Mouse (Mus musculus): ENCODE results near the gene Zic2. TPM values are rescaled to one million over a fixed set of nuclear protein-coding genes. Genes with fewer than 3 reads are reported as not detected.

Gene Zic2
- not detected for polyA plus RNA-seq (2014; fragmentation: Illumina TruSeq; extraction: RNeasy Lipid Tissue Mini Kit (QIAGEN cat#74804); ENCODE audit: low read depth, low replicate concordance)

DNA sequence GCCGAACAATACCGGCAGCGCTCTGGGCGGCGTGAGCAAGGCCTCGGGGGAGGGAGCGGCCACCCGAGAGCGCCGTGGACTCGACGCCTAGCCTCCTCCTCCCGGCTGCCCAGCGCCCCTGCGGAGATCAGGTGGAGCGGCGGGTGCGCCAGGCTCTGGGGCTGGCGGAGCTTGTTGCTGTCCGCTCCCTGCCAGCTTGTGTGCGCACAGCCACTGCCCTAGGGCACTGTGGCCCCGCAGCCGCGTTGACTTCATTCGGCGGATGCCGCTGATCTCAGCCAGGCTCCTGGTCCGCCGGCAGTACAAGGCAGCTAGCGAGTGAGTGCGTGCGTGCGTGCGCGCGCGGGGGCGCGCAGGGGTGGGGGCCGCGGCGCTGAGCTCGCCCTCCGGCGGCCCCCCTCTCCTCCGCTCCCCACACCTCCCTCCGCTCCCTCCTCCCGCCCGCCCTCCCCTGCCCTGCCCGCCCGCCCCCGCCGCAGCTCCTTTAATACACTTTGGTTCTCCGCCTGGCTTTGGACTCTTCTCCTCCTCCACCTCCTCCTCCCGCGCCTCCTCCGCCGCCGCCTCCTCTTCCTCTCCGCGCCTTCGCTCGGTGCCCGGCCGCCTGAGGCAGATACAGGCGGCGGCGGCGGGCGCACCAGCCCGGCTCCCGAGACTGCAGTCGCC lies at the start of gene Zic2:
Gene Zic2 (plus strand): TSS at position 545 of the 666 bp plus-strand sequence.

DNA sequence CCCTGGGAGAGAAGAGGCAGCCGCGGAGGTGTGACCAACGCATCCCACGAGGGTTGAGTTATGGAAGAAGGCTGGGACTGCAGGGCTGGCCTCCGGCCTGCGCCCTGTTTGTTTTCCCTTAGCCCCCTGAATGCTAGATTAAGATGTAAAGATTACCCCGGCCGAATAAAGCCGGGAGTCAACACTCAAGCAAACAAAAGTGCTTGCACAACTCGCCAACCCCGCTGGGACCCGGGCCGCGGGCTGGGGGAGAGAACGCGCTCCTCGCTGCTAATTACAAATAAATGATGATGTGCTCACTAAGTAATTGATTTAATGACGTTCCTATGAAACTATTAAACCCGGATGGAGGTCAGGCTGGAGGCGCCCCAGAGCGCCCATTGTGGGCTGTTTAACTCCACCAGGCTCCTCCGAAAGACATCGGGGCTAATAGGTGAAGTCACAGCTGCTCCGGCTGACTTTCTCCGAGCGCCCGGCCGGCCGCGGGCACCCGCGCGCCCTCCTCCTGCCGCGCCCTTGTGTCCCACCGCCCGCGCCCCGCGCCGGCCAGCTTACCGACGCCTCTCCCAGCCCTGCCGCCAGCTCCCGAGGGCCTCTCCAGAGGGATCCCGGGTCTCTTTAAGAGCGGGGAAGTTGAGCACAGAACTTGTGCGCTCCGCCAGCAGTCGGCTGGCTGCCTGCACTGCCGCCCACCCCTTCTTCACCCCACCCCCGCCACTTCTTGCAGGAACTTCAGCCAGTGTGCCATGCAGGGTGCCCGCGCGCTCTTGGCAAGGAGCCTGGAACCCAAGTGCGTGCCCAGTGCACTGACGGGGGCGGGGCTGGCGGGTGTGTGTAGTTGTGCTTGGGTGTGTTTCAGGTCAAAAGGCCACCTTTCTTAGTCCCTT lies 24.5 kb upstream of the Zic2 start, which contains the start of gene Gm5089:
Gene Gm5089 (minus strand): TSS at position 620 of the 887 bp plus-strand sequence.

DNA sequence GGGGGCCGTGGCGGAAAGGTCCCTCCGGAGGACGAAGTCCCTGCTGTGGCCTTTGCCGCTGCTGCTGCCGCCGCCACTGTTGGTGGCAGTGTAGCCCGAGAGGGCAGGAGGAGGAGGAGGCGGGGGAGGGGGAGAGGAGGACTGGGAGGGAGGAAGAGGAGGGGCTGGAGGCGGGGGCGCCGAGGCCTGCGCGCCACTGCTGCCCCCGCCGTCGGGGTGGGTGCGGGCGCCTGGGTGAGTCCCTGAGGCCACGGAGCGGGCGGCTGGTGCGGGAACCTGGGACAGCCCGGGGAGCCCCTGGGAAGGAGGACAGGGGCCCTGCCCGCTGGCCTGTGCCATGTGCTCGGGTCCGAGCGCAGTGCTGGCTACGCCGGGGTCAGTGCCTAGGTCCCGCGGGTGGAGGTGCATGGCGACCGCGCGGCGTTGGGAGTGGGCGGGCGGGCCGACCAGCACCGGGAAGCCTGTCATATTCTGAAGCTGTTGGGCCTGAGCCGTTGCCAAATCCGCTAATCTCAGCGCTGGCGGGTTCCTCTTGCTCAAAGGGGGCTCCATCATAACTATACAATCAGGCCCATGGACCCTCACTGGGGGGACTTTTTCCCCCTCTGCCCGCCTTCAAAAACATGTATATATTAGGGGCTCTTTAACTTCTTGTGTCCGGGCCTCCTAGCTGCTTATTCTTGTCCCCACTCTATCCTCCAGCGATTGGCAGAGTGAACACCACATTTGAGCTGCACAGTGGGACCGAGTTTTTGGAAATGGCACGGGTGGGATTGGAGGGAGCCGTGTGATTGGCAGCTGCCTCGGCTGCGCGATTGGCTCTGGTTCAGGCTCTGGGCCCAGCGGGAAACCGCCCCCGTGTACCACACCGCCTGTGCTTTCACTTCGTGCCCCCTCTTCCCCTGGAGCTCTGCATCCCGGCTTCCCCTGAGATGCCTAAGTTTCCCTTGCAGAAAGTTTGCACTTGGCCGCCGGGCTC lies 10.2 kb upstream of the Zic2 start, which contains the start of gene Zic5:
Gene Zic5 (minus strand): TSS at position 915 of the 979 bp plus-strand sequence.

DNA sequence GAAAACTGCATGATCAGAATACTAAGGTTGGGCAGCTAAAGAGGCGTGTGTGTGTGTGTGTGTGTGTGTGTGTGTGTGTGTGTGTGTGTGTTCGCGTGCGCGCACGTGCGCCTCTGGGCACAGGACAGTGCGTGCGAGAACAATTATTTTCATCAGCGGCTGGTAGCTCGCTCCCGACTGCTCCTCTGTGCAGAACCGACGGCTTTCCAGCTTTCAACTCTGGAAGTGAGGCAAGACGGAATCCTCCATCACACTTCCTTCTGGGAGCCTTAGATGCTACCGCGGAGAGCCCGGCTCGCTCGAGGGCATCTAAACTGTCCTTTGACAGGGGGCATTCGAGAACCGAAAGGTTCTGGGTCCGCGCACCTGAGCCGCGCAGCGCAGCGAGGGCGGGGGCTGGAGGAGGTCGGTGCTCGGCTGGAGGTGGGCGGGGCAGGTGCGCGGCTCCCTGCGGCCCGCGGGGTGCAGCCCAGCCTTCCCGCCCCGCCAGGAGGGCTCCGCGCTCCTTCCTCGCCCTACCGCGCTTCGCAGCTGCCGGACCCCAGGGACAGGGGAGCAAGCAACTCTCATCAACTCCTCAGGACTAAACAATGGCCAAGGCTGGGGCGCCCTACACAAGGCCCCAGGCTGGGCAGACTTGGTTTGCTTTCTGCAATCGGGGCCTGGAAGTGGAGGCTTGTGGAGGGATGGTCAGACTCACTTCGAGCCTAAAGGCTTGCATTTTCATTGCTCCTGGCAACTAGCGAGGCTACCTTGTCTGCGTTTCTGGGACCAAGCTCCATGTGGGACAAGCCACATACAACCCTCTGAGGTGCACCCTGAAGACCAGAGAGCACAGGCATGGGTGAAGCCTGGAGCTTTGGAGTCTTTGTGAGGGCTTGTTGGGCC lies 15.4 kb downstream of the Zic2 start, which contains the start of gene Gm10837:
Gene Gm10837 (plus strand): TSS at position 146 of the 888 bp plus-strand sequence.

Other genes starting within 250 kb of the Zic2 start
- not detected for gene Gm5089, start 24.3 kb upstream of the Zic2 start, polyA plus RNA-seq (2014; fragmentation: Illumina TruSeq; extraction: RNeasy Lipid Tissue Mini Kit (QIAGEN cat#74804); ENCODE audit: low read depth, low replicate concordance)
- gene Zic5, start 9.8 kb upstream of the Zic2 start, polyA plus RNA-seq (2014; fragmentation: Illumina TruSeq; extraction: RNeasy Lipid Tissue Mini Kit (QIAGEN cat#74804); ENCODE audit: low read depth, low replicate concordance): not detected
- gene Gm10837, start 15.2 kb downstream of the Zic2 start, polyA plus RNA-seq (2014; fragmentation: Illumina TruSeq; extraction: RNeasy Lipid Tissue Mini Kit (QIAGEN cat#74804); ENCODE audit: low read depth, low replicate concordance): not detected
- 54.6 TPM for gene Pcca, start 58.9 kb downstream of the Zic2 start, polyA plus RNA-seq (2014; fragmentation: Illumina TruSeq; extraction: RNeasy Lipid Tissue Mini Kit (QIAGEN cat#74804); ENCODE audit: low read depth, low replicate concordance)